Mouse (Mus musculus) E14TG2a.4 (cell line): Measurements from ENCODE around the gene Tmem214.

Source experiments
- CTCF ChIP-seq: conservative IDR thresholded peaks from 2 replicates; pipeline ENCODE4 v1.5.1; 2014; ENCODE audit warnings: low read length
- NANOG ChIP-seq: IDR thresholded peaks from 2 replicates; pipeline ENCODE4 v1.6.1; 2014; ENCODE audit warnings: borderline replicate concordance, low read length, mixed read lengths
- POU5F1 ChIP-seq: IDR thresholded peaks from 2 replicates; pipeline ENCODE4 v1.6.1; 2014; ENCODE audit warnings: low read length, borderline replicate concordance

GRCm38 (mm10) chr5:30910481-30910880 lies 42.7 kb downstream of the Tmem214 start:
- TF ChIP-seq CTCF (no peak), POU5F1 (no peak), NANOG (no peak)
